Mouse (Mus musculus): ENCODE measurements around the gene Mylk3.

Mylk3 gene

DNA sequence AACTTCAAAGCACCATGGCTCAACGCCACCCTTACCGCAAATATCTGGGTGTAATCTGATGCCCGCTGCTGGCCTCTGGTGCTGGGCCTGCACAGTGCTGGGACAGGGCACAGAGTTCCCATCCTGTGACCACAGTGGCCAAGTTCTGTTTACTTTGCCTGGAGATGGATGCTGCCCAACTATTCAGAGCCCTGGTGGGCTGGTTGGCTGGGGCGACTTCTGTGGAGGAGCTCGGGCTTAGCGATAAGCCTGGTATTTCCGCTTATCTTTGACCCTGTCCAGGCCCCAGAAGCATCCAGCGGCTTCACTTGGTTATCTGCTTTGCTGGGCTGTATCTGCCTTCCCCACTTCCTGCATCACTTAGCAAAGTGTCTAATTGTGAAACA is 5.3 kb downstream of the Mylk3 start:
- DNase-seq (ENCODE audit: low spot score), result no peak

DNA sequence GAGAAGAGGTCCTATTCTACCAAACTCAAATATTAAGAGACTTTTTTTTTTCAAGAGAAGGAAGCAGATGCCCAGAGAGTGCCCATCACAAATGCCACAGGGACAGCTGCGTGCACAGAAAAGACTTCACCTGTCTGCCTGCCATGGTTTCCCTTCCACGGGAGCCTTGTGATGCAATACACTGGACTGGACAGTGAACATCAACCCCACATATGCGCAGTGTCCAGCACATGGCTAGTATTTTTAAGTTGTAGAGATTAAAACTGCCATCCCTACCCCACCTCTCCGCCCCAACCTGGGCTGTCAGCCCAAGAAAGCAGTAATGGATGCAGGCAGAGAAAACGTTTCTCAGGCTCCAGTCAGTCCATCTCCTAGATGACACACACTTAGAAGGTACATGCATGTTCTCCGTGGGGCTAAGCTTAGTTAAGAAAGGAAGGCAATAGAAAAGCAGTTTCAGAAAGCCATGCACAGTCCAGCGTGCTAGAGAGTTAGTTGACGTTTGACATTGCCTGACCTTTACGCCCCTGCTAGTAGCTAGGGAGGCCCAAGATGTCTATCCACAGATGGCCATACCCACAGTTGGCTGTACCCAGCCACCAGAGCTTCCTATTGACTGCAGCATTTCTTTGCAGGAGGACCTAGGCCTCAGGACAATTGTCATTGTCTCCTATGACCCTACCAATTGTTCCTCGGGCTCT is 5.9 kb downstream of the Mylk3 start:
- no peak for DNase-seq (ENCODE audit: low spot score)

DNA sequence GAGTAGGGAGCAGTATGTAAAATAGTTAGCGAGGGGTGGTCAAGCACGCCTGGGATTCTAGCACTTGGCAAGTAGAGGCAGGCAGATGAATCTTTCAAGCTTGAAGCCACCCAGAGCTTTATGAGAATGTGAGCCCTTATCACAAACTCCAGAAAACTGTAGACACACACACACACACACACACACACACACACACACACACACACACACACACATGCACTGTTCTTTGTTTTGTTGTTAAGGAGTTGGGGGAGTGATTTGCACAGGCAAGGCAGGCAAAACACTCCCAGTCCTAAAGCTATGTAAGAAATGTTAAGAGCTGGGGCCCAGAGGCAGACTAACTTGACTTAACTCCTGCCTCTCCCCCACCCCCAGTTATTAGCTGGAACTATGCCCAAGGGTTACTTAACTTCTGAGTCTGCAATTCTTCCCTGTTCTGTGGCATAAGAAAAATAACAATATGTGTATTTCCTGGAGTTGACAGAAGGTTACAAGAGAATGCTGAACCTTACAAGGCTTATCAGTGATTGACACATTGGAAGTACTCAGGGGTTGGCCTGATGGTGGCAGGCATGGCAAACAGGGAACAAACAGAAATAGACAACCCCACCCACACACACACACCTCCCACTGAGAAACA is 6.9 kb downstream of the Mylk3 start:
- DNase-seq (ENCODE audit: low spot score), result peak; percentile 20

DNA sequence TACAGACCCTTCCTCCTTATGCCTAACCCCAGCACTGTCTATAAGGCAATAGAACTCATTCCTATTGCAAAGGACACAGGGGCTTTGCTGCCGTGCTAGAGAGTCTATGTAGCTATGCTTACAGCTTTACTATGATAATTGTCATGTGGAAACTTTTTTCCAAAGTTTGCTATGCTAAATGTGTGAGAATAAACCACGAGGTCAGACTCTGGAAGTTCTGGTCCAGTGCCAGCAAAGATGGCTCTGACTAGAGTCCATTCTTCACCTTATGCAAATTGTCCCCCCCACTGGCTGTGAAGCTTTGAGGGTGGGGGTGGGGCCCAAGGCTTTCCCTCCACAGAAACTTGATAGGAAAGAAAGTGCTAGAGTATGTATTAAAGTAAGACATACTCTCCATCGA is 9.6 kb downstream of the Mylk3 start:
- DNase-seq (ENCODE audit: low spot score), result no peak

DNA sequence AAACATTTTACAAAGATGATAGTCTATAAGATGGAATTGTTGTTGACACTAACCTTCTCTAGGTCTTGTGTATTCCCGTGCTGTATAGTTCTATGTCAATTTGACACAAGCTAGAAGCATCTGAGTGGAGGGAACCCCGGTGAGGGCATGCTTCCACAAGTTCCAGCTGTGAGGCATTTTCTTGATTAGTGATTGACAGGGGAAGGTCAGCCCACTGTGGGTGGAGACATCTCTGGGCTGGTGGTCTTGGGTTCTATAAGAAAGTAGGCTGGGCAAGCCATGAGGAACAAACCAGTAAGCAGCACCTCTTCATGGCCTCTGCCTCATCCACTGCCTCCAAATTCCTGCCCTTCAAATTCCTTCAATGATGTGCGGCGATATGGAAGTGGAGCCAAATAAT is 11.9 kb downstream of the Mylk3 start:
- DNase-seq (ENCODE audit: low spot score), result no peak

DNA sequence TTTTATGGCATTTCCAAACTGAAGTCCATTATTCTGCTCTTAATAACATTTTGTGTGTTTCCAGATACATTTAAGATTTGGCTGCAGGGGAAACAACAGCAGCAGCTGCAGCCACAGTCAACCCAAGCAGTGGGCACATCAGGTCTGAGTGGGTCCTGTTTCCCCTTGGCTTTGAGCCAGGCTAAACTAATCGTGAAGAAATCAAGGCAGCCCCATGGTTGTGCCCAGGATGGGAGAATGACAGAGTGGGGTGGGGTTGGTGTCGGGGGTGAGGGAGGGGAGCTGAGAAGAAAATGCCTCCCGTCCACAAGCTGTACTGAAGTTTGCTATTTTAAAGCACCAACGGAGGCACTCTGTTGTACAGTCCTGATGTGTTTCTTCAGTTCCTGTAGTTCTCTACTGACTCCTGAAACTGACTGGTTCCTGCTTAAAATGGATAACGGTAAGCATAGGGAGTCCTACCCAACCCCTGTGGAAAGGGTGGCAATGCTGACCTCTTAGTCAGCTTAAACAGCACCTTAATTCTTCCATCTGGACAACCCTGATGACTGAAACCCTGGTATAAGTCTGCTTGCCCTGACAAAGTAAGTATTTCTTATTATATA is 12.6 kb downstream of the Mylk3 start:
- DNase-seq (ENCODE audit: low spot score), result no peak

DNA sequence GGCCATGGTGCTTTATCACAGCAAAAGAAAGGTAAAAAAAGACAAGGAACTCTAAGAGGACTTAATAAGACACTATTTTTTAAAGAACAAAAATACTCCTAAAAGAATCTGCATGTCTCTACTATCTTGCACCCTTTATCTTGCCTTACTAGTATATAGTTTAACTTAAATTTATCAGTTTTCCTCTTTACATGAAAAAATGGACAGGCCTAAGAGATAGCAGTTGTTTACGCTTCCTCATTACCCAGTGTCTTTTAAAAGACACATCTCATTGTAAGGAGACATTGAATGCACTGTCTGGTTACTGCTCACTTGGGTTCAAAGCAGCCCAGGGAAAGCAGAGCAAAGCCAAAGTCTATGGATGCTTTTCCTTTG is 13.7 kb downstream of the Mylk3 start:
- no peak for DNase-seq (ENCODE audit: low spot score)

DNA sequence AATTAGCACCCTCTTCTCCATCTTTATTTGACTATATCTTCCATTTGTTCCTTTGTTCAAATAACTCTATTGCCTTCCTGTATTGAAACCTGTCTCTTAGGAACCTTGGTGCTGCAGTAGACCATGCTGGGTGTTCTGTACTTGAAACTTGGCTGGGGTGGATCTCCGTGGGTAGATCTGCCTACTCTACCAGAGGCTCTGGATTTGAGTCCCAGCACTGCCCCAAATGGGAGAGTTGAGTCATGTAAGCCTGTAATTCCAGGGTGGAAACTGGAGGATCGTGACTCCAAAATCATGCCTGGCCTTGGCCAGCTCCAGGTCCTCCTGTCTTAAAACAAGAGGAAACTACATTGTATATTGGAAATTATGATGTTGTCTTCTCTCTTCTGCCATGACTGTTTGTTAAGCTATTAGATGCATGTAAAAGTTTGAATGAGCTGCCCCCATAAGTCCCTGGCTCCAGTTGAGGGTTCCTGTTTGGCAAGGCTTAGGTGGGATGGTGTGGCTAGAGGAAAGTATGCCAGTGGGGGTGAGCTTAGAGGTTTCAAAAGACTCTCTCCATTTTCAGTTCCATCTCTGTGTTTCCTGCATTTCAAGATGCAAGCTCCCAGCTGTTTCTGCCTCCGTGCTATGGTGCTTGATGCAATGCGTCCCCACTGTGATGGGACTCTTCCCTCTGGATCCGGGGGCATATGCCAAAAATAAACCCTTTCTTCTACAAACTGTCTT is 14.2 kb downstream of the Mylk3 start:
- no peak for DNase-seq (ENCODE audit: low spot score)

DNA sequence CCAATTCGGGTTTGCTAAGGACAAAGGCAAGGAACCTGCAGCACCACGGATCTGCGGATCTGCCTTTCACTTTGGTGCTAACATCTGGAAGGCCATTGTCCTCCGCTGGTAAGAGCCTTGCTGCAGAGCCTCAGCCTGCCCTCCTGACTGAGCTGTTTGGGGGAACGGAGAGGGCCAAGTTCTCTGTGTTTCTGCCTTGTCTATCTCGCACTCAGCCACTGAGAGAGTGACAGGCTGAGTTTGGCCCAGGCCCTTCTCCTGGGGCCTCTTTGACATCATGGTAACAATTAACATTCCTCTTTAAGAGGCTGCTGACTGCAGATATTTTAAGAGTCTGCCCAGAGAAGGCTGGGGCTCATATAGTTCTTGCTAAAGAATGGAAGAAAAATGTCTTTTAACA is 21.0 kb downstream of the Mylk3 start:
- DNase-seq (ENCODE audit: low spot score), result no peak

DNA sequence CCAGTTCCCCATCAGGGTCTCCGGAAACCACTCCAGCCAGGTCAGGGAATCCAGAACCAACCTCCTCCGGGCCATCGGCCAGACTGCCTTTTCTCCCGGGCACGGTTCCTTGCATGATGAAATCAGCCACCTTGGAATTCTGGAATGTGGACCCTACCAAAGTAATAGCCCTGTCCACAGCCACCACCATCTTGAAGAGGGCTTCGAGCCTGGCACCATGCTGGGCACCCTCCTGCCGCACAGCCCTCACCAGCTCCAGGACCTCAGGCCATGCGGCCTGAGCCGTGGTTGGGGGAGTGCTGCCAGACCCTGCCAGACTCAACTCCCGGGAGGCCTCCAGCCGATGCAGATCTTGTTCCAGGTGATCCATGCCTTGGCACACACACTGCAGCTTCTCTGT is 21.5 kb downstream of the Mylk3 start:
- no peak for DNase-seq (ENCODE audit: low spot score)

DNA sequence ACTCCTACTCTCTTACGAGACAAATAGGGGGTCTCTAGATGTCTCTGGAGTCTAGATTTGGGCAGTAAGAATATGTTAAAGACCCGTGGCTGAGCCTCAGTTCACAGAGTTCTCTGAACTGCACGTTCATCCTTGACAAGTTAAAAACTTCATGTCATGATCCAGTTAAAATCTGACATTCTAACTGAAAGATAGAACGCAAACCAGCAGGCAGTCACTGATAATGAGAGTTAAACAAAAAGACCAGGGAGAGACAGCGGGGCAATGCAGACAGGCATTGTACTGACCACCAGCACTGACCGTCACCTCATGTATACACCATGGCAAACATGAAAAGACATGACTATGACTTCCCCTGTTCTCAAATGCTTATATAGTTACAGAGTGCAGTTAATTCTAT is 22.7 kb downstream of the Mylk3 start:
- no peak for DNase-seq (ENCODE audit: low spot score)

DNA sequence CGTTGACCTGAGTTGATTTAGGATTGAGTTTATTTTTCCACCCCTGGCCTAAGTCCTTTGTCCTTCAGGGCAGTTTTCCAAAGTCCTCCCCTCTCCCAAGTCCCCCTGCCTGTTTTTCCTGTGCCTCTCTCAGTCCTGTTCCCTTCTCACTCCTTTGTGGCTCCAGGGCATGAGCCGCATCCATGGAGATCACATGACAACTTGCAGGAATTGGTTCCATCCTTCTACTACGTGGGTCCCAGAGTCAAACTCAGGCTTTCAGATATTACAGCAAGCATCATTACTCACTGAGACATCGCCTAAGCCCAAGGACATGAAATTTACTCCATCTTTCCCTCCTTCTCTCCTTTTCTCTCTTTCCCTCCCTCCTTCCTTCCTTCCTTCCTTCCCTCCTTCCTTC is 23.9 kb downstream of the Mylk3 start:
- no peak for DNase-seq (ENCODE audit: low spot score)

DNA sequence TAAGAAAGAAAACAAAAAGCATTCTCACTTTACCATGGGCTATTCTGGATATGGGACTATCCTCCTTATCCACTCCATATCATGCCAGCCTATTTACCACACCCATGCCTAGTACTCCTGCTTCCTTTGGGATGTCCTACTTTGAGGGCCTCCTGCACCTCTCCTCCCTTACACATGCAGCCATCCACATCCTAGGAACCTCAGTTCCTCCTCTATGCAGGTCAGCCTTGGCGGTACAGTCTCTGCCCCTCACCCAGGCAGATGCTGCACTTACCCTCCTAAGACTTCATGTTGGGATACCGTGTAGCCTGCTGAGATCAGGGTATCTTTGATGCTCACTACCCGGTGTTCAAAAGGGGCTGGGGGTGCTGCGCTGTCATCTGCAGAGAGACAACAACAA is 32.9 kb downstream of the Mylk3 start:
- DNase-seq (ENCODE audit: low spot score), result no peak

DNA sequence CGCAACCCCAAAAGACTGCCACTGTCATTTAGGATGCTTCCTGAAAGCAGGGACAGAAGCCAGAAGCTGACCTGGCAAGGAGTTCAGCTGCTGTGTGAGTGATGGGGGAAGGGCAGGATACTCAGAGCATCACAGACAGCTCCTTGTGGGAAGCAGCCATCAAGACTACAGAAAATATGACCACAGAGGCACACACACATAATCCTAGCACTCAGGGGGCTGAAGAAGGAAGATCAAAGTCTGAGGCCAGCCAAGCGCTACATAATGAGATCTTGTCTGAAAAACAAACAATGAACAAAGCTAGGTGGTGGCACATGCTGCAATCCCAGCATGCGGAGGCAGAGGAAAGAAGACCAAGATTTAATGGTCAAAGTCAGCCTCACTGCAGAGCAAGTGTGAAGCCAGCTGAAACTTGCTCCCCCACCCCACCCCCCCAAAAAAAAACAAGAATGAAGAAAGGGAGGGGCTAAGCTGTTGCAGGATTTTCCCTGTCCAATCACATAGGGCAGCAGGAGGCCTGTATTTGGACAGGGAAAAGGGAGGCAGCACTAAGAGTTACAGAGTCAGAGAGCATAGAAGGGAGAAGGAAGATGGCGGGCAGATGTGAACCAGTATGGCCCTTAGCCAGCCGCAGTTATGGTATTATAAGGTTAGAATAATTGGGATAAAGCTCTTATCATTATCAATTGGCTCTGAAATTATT is 46.1 kb downstream of the Mylk3 start:
- no peak for DNase-seq (ENCODE audit: low spot score)

DNA sequence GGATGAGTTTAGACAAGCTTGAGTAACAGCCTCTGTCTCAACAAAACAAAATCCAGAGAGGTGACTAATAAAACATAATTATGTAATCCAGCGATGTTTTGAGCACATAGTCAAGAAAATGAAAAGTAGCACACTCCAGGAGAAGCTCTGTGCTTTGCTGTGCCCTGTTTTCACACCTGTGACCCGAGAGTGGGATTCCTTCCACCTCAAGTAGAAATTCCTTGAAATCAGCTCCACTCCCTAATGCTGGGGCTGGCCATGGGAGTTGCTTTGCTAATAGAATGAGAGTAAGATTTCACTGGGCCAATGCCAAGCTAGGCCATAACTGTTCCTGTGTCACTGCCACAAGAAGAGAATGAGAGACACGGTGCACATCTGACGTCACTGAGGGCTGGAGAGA is 48.5 kb downstream of the Mylk3 start:
- no peak for DNase-seq (ENCODE audit: low spot score)

DNA sequence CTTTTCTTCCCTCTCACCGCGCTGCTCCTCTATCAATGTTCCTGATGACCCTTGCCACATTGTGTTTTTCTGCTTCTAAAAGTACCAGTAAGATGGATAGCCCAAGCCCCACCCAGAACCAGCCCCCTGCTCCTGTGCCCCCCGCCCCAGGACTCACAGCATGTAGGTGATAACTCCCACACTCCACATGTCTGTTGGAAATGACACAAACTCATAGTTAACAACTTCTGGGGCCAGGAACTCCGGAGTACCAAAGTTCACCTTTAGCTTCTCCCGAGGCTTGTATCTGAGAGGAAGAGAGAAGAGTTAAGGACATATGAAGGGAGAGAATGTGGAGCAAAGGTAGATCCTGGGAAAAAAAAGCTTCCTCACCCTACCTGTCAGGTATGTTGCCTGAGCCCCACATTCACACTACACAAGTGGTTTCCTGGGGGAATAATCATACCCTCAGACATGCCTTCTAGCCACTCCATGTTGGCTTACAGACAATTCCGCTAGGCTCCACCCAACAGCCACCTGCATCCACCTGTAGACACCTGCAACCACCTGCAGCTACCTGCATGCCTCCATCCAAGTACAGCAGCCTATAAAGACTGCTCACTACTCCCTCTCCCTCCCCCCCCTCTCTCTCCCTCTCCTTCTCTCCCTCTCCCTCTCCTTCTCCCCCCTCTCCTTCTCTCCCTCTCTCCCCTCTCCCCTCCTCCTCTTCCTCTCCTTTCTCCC is 49.8 kb downstream of the Mylk3 start:
- no peak for DNase-seq (ENCODE audit: low spot score)

DNA sequence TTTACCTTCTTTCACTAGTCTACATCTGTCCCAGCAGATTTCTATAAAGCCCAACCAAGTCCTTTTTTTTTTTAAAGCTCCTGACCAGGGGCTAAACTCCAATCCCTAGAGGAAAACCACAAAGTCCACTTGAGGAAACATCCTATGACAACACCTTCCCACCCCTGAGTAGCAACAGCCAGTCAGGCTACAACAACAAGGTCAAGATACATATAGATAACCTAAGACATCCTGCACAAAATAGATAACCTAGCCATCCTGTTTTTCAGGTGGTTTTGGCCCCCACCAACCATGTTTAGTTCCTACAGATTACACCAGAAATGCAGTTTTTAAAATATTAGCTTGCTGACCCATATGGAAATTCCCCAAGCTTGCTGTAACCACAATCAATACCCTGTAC is 51.0 kb downstream of the Mylk3 start:
- no peak for DNase-seq (ENCODE audit: low spot score)

DNA sequence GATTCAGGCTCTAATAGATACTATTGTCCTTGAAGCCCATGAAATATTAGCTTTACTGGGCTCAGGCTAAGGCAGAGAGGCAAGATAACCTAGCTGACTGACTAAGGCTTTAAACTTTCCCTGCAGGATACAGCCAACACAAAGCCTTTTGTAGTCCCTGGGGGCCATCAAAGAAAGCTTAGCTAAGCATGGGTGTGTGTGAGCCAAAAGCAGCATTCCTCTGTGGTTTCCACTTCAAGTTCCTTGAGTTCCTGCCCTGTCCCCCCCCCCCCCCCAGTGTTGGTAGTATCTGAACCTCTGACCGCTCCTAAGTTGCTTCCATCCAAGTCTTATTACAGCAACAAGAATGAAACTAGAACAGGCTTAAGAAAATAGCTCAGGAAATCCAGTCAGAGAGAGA is 56.6 kb downstream of the Mylk3 start:
- no peak for DNase-seq (ENCODE audit: low spot score)

DNA sequence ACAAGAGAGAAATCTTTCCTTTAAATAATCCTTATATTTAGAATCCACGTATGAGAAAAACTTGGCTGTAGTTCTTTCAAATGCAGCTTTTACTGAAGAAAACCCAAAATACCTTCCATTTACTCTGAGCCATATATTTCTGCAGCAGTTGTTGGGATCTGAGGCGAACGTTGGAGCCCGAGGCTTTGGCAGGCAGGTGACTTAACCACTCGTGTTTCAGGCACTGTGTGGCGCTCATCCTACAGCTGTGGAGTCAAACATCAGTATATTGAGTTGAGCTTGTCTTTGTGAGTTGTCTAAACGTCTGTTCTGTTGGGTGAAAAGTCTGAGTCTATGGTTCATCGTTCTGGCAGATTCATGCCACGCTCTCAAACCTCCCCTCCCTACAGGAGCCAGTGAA is 59.1 kb downstream of the Mylk3 start:
- no peak for DNase-seq (ENCODE audit: low spot score)

DNA sequence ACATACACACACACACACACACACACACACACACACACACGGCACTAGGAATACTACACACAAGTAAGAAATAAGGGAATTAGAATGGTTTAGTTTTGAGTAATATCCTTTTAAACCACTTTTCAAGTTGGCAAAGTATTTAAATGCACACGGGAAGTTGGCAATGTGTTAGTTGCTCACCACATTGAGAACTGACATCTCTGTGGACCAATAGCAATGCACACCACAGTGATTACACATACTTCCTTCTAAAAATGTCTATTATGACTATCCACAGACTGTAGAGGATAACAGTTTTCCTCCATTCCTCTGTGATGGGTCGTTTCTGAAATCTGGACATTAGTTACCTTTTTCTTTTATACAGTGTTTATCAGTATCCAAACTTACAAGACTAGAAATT is 63.1 kb downstream of the Mylk3 start:
- DNase-seq (ENCODE audit: low spot score), result no peak

DNA sequence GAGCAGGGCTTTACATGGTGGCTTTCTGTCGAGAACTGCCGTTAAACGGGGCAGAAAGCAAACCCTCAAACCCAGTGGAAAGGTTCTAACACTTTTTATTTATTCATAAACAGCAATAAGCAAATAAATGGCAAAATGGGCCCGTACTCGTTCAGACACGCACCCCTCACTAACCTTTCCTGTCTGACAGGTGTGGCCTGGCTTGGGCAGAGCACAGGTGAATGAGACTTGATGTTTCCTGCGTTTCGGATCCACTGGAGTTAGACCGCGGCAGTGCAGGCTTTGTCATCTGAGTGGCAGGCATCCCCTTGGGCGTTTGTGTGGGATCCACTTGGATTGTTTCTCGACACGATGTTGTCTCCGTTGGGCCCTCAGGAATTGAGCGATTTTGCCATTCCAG is 64.2 kb downstream of the Mylk3 start:
- DNase-seq (ENCODE audit: low spot score), result peak; percentile 40

DNA sequence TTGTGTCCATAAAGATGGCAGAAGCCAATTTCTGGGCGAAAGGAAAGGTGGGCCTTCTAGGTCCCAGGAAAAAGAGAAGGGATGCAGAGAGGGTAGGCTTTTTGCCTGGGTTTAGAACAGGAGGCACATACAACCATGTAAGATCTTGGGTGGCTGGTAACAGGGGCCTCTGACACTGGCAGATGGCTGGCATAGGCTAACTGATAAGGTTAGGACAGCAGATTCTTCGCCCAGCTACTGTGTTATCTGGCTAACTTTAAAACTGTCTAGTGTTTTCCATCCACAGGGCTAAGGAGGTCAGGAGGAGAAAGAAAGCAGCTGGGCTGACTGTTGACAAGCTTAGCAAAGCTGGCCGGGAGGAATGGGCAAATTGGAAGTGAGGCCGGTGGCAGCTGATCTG is 67.6 kb downstream of the Mylk3 start:
- no peak for DNase-seq (ENCODE audit: low spot score)

Measured in urinary bladder, postnatal 25 days (tissue).